Mouse (Mus musculus): ENCODE results near the gene Dcun1d3. TPM values are rescaled to one million over a fixed set of nuclear protein-coding genes. Genes with fewer than 3 reads are reported as not detected.

Gene Dcun1d3
- total and polyA plus RNA-seq, 3 experiments = 2.5 to 5.6 TPM; not detected in 1

DNA sequence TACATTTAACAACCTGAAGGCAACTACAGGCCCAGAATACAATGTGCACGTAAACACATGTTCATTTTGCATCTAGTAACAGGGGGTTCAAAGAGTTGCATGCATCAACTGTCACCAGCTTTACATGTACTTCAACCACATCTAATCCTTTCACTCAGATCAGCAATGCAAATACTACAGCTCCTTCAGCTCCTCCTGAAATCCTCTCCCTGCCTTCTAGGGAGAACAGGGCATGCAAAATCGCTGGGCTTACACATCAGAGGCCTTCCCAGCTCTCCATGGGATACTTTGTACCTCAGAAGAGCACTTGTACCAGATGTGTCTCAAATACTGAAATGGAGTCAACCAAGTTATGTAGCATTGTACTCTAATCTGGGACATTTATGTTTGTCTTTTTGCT, 23.0 kb downstream of the Dcun1d3 start:
- no peak overlapping the region for H3K9ac ChIP-seq (ENCODE audit: control insufficient read depth, low read depth, low read length, poor library complexity, severe bottlenecking)
- no peak for TF ChIP-seq MAFK (IDR thresholded peaks at IDR 0.05; ENCODE audit: borderline replicate concordance, low read depth, low read length)
- TF ChIP-seq ELF1 (IDR thresholded peaks at IDR 0.05; ENCODE audit: low read depth, low read length) = no peak
- no peak for TF ChIP-seq MEF2A (IDR thresholded peaks at IDR 0.05; ENCODE audit: extremely low read depth, insufficient replicate concordance, low read depth, low read length, poor library complexity, severe bottlenecking)
- H3K36me3 ChIP-seq (ENCODE audit: control insufficient read depth in 1 of 2, insufficient read depth in 2 of 2, low read length in 2 of 2) = no peaks in the 10 kb centered on the region
- no peak for DNase-seq (ENCODE audit: low read depth, low spot score)
- no peaks in the 10 kb centered on the region for H3K4me1 ChIP-seq (ENCODE audit: control insufficient read depth in 1 of 2, insufficient read depth in 2 of 2, low read length in 2 of 2)
- no peak overlapping the region for H3K27ac ChIP-seq (ENCODE audit: control insufficient read depth, low read depth, low read length)
- H3K9me3 ChIP-seq (replicated peaks; ENCODE audit: insufficient read depth, low read length) = no peaks in the 10 kb centered on the region
- H3K79me2 ChIP-seq (ENCODE audit: control insufficient read depth, insufficient read depth, low read length, poor library complexity) = no peaks in the 10 kb centered on the region
- H3K27me3 ChIP-seq (ENCODE audit: control insufficient read depth in 1 of 2, insufficient read depth in 2 of 2, low read length in 2 of 2) = no peaks in the 10 kb centered on the region
- no peak overlapping the region for H3K4me3 ChIP-seq (ENCODE audit: control insufficient read depth in 1 of 2, insufficient read depth in 1 of 2, low read depth in 2 of 2, low read length in 2 of 2)

DNA sequence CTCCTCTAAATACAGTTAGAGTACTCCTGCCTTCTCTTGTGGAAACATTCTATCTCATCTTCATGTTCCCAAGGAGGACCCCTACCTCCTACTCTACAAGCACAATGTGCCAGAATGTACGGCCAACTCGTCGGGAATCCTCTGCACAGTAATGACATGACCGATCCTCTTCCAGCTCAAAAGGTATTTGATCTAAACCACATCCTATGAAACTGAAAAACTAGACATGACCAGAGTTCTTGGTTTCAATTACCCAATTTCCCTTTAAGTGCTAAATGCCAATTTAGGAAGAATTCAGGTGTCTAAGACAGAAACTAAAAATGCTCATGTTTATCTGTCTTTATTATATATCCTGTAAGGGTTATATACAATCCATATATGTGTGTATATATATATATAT, 23.9 kb downstream of the Dcun1d3 start:
- no peak overlapping the region for H3K4me3 ChIP-seq (ENCODE audit: control insufficient read depth in 1 of 2, insufficient read depth in 1 of 2, low read depth in 2 of 2, low read length in 2 of 2)
- TF ChIP-seq POLR2A (IDR thresholded peaks at IDR 0.05; ENCODE audit: control insufficient read depth in 1 of 2, insufficient read depth in 1 of 2, low read depth in 1 of 2, low read length in 2 of 2, poor library complexity in 1 of 2) (no peak), USF2 (IDR thresholded peaks at IDR 0.05; ENCODE audit: borderline replicate concordance in 1 of 2, insufficient read depth in 1 of 2, low read depth in 1 of 2, low read length in 2 of 2) (no peak), JUND (IDR thresholded peaks at IDR 0.05; ENCODE audit: low read depth, low read length) (no peak), TCF12 (IDR thresholded peaks at IDR 0.05; ENCODE audit: low read depth, low read length) (no peak), POLR2AphosphoS5 (IDR thresholded peaks at IDR 0.05; ENCODE audit: borderline replicate concordance, low read depth, low read length) (no peak), MEF2A (IDR thresholded peaks at IDR 0.05; ENCODE audit: extremely low read depth, insufficient replicate concordance, low read depth, low read length, poor library complexity, severe bottlenecking) (no peak), MXI1 (IDR thresholded peaks at IDR 0.05; ENCODE audit: low read depth, low read length) (no peak), MYB (IDR thresholded peaks at IDR 0.05; ENCODE audit: low read depth, low read length) (no peak), MAFK (IDR thresholded peaks at IDR 0.05; ENCODE audit: borderline replicate concordance, low read depth, low read length) (no peak), MAZ (IDR thresholded peaks at IDR 0.05; ENCODE audit: low read depth, low read length) (no peak)
- no peaks in the 10 kb centered on the region for H3K79me2 ChIP-seq (ENCODE audit: control insufficient read depth, insufficient read depth, low read length, poor library complexity)
- H3K27ac ChIP-seq (ENCODE audit: control insufficient read depth, low read depth, low read length) = no peak overlapping the region
- no peak overlapping the region for H3K9ac ChIP-seq (ENCODE audit: control insufficient read depth, low read depth, low read length, poor library complexity, severe bottlenecking)
- H3K4me1 ChIP-seq (ENCODE audit: control insufficient read depth in 1 of 2, insufficient read depth in 2 of 2, low read length in 2 of 2) = no peaks in the 10 kb centered on the region
- no peaks in the 10 kb centered on the region for H3K9me3 ChIP-seq (replicated peaks; ENCODE audit: insufficient read depth, low read length)
- no peaks in the 10 kb centered on the region for H3K36me3 ChIP-seq (ENCODE audit: control insufficient read depth in 1 of 2, insufficient read depth in 2 of 2, low read length in 2 of 2)
- H3K27me3 ChIP-seq (ENCODE audit: control insufficient read depth in 1 of 2, insufficient read depth in 2 of 2, low read length in 2 of 2) = no peaks in the 10 kb centered on the region
- DNase-seq (ENCODE audit: low read depth, low spot score) = no peak

DNA sequence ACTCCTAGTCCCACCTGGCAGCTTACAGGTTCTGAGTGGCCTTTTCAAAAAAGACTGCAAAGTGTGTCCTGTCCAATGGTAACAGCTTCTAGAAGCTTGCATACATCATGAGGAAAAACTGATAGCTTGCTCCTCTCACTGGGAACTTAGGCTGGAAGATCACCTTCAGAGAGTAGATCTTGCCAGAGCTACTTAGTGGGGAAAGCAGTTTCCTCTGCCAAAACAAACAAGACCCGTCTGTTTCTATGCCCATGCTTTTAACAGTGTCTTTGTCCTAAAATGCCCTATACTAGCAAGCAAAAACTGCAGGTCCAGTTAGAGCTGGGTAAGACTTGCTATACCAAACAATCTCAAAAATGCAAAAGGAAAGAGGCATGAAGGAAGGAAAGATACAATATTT, 30.0 kb downstream of the Dcun1d3 start:
- peaks cover 9 to 10% of the 10 kb centered on the region in 2 experiments for H3K4me1 ChIP-seq (ENCODE audit: control insufficient read depth in 1 of 2, insufficient read depth in 2 of 2, low read length in 2 of 2)
- no peaks in the 10 kb centered on the region for H3K79me2 ChIP-seq (ENCODE audit: control insufficient read depth, insufficient read depth, low read length, poor library complexity)
- no peak for DNase-seq (ENCODE audit: low read depth, low spot score)
- TF ChIP-seq UBTF (IDR thresholded peaks at IDR 0.05; ENCODE audit: borderline replicate concordance, insufficient read depth, low read depth, low read length) = no peak
- no peak overlapping the region for H3K27ac ChIP-seq (ENCODE audit: control insufficient read depth, low read depth, low read length)
- H3K4me3 ChIP-seq (ENCODE audit: control insufficient read depth in 1 of 2, insufficient read depth in 1 of 2, low read depth in 2 of 2, low read length in 2 of 2) = no peak overlapping the region
- H3K36me3 ChIP-seq (ENCODE audit: control insufficient read depth in 1 of 2, insufficient read depth in 2 of 2, low read length in 2 of 2) = peaks cover 0 to 13% of the 10 kb centered on the region in 2 experiments; a peak in 2 of 4 replicates
- no peaks in the 10 kb centered on the region for H3K27me3 ChIP-seq (ENCODE audit: control insufficient read depth in 1 of 2, insufficient read depth in 2 of 2, low read length in 2 of 2)
- no peaks in the 10 kb centered on the region for H3K9me3 ChIP-seq (replicated peaks; ENCODE audit: insufficient read depth, low read length)
- H3K9ac ChIP-seq (ENCODE audit: control insufficient read depth, low read depth, low read length, poor library complexity, severe bottlenecking) = no peak overlapping the region
